Mouse (Mus musculus): ENCODE measurements around the gene H2-Ob. TPM values are rescaled to one million over a fixed set of nuclear protein-coding genes. Genes with fewer than 3 reads are reported as not detected.
A peak's percentile ranks its signal among the peaks of the same experiment; 100 is the strongest.

Gene H2-Ob
- polyA plus RNA-seq, 1 experiment from 2014 or later = 0.24 TPM

DNA sequence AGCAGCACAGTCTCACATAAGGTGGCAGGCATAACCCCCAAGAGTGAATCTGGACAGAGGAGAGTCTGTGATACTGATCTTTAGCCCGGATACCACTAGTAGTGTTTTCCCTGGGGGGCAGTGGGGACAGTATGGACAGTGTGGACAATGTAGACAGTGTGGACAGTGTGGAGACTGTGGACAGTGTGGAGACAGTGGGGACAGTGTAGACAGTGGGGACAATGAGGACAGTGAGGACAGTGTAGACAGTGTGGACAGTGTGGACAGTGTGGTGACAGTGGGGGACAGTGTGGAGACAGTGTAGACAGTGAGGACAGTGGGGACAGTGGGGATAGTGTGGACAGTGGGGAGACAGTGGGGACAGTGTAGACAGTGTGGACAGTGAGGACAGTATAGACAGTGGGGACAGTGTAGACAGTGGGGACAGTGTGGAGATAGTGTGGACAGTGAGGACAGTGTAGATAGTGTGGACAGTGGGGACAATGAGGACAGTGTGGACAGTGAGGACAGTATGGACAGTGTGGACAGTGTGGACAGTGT, 41.9 kb downstream of the H2-Ob start:
- H3K27me3 ChIP-seq (ENCODE audit: insufficient read depth, poor library complexity, severe bottlenecking) = no peaks in the 10 kb centered on the region
- no peak overlapping the region for H3K27ac ChIP-seq
- H3K9me3 ChIP-seq = no peaks in the 10 kb centered on the region
- 85% methylated on average over 1 of the region's 1 CpGs for WGBS
- H3K36me3 ChIP-seq = no peaks in the 10 kb centered on the region
- no peak for DNase-seq (ENCODE audit: low spot score)
- no peak overlapping the region for H3K4me3 ChIP-seq
- H3K4me1 ChIP-seq (replicated peaks) = no peaks in the 10 kb centered on the region

DNA sequence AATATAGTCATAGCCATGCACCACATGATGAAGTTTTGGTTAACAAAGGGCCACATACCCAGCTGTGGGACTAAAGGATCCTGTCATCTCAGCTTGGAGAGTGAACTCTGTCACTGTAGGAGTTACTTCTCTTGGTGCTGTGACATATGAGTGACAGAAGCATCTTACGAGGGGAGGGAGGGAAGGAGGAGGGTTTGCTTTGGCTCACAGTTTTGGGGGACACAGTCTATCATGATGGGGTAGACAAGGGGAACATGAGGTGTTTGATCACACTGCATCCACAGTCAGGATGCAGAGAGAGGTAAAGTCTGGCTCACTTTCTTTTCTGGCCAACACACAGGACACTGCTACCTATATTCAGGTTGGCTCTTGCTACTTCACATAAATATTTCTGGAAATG, 43.1 kb downstream of the H2-Ob start:
- Histone ChIP-seq H3K27me3 (ENCODE audit: insufficient read depth, poor library complexity, severe bottlenecking) (no peaks in the 10 kb centered on the region), H3K36me3 (no peaks in the 10 kb centered on the region), H3K27ac (no peak overlapping the region), H3K9me3 (no peaks in the 10 kb centered on the region), H3K4me3 (no peak overlapping the region), H3K4me1 (replicated peaks) (no peaks in the 10 kb centered on the region)
- WGBS = 70% methylated on average over 1 of the region's 1 CpGs
- DNase-seq (ENCODE audit: low spot score) = no peak

- 75% methylated on average over 4 of the region's 4 CpGs for WGBS
- Histone ChIP-seq H3K36me3 (no peaks in the 10 kb centered on the region), H3K27me3 (ENCODE audit: insufficient read depth, poor library complexity, severe bottlenecking) (no peaks in the 10 kb centered on the region), H3K9me3 (no peaks in the 10 kb centered on the region), H3K27ac (no peak overlapping the region), H3K4me3 (no peak overlapping the region), H3K4me1 (replicated peaks) (no peaks in the 10 kb centered on the region)
- no peak for DNase-seq (ENCODE audit: low spot score)
Observed at GRCm38 (mm10) chr17:34285371-34285770, 46.7 kb downstream of the H2-Ob start.

GRCm38 (mm10) chr17:34285848-34286247, 47.1 kb downstream of the H2-Ob start:
- Histone ChIP-seq H3K36me3 (no peaks in the 10 kb centered on the region), H3K9me3 (no peaks in the 10 kb centered on the region), H3K4me1 (replicated peaks) (no peaks in the 10 kb centered on the region), H3K27ac (no peak overlapping the region), H3K4me3 (no peak overlapping the region), H3K27me3 (ENCODE audit: insufficient read depth, poor library complexity, severe bottlenecking) (no peaks in the 10 kb centered on the region)
- no peak for DNase-seq (ENCODE audit: low spot score)
- 45% methylated on average over 4 of the region's 4 CpGs for WGBS

- WGBS = 82% methylated on average over 5 of the region's 5 CpGs
- Histone ChIP-seq H3K9me3 (no peaks in the 10 kb centered on the region), H3K4me3 (no peak overlapping the region), H3K4me1 (replicated peaks) (no peaks in the 10 kb centered on the region), H3K27me3 (ENCODE audit: insufficient read depth, poor library complexity, severe bottlenecking) (no peaks in the 10 kb centered on the region), H3K36me3 (no peaks in the 10 kb centered on the region), H3K27ac (no peak overlapping the region)
- DNase-seq (ENCODE audit: low spot score) = no peak
Observed at GRCm38 (mm10) chr17:34286501-34286900, 47.8 kb downstream of the H2-Ob start.

DNA sequence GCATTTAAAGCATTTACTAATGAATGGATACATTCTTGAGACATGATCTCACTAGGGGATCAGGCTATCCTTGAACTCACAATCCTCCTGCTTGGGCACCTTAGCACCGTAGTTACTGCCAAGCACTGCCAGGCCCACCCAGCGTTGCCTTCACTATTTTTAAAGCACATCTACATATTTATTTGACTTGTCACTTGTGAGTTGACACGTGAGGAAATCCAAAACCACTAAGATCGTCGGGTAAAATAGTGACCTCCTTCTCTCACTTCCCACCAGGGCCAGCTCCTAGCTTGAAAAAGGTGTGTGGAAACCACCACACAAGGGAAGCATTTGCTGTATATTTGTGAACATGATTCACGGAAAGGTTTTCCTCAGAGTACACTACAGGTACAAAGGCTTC, 48.3 kb downstream of the H2-Ob start:
- DNase-seq (ENCODE audit: low spot score) = no peak
- Histone ChIP-seq H3K9me3 (no peaks in the 10 kb centered on the region), H3K4me3 (no peak overlapping the region), H3K27ac (no peak overlapping the region), H3K36me3 (no peaks in the 10 kb centered on the region), H3K27me3 (ENCODE audit: insufficient read depth, poor library complexity, severe bottlenecking) (no peaks in the 10 kb centered on the region), H3K4me1 (replicated peaks) (no peaks in the 10 kb centered on the region)
- 69% methylated on average over 6 of the region's 6 CpGs for WGBS

GRCm38 (mm10) chr17:34287648-34288047, 48.9 kb downstream of the H2-Ob start, which contains the start of gene H2-Aa:
Gene H2-Aa, minus strand, starts transcription at chr17:34287823.
- H3K4me1 ChIP-seq (replicated peaks) = no peaks in the 10 kb centered on the region
- no peak within 1 kb of the TSS for H3K27ac ChIP-seq
- 16% methylated on average over 8 of the region's 8 CpGs for WGBS
- peak; percentile 44 for DNase-seq (ENCODE audit: low spot score)
- H3K36me3 ChIP-seq = no peaks in the 10 kb centered on the region
- H3K9me3 ChIP-seq = no peaks in the 10 kb centered on the region
- H3K4me3 ChIP-seq = no peak within 1 kb of the TSS
- no peaks in the 10 kb centered on the region; the same call in 1 of the 2 replicates for H3K27me3 ChIP-seq (ENCODE audit: insufficient read depth, poor library complexity, severe bottlenecking)

- WGBS = 77% methylated on average over 3 of the region's 3 CpGs
- H3K4me1 ChIP-seq (replicated peaks) = no peaks in the 10 kb centered on the region
- no peaks in the 10 kb centered on the region for H3K36me3 ChIP-seq
- H3K9me3 ChIP-seq = no peaks in the 10 kb centered on the region
- H3K27ac ChIP-seq = no peak overlapping the region
- no peaks in the 10 kb centered on the region; the same call in 1 of the 2 replicates for H3K27me3 ChIP-seq (ENCODE audit: insufficient read depth, poor library complexity, severe bottlenecking)
- no peak overlapping the region for H3K4me3 ChIP-seq
- no peak for DNase-seq (ENCODE audit: low spot score)
Observed at GRCm38 (mm10) chr17:34288131-34288530, 49.4 kb downstream of the H2-Ob start.

GRCm38 (mm10) chr17:34291609-34292008, 52.9 kb downstream of the H2-Ob start:
- whole genome bisulfite sequencing = 16% methylated on average over 8 of the region's 8 CpGs
- H3K4me1 ChIP-seq (replicated peaks) = peaks cover 3% of the 10 kb centered on the region; the same call in 1 of the 2 replicates
- H3K4me3 ChIP-seq = no peak overlapping the region
- no peaks in the 10 kb centered on the region for H3K9me3 ChIP-seq
- no peak overlapping the region for H3K27ac ChIP-seq
- peak; percentile 88 for DNase-seq (ENCODE audit: low spot score)
- no peaks in the 10 kb centered on the region for H3K36me3 ChIP-seq
- peaks cover 4% of the 10 kb centered on the region for H3K27me3 ChIP-seq (ENCODE audit: insufficient read depth, poor library complexity, severe bottlenecking)

DNA sequence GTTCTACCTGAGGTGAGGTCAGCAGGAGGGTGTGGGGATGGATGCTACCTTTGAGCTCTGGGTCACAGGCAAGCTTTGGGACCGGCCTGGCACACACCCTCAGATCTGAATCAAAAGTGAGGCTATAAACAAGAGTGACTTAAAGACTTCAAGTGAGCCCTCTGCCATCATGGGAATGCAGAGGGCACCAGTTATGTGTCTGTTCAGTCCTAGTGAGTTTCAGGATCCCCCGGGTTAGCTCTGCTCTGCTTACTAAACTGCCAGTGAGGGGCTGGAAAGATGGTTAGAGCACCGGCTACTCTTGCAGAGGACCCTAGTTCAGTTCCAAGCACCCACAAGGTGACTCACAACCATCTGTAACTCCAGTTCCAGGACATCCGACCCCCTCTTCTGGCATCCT, 53.9 kb downstream of the H2-Ob start:
- WGBS = 84% methylated on average over 4 of the region's 4 CpGs
- H3K4me1 ChIP-seq (replicated peaks) = peaks cover 3% of the 10 kb centered on the region; the same call in 1 of the 2 replicates
- no peaks in the 10 kb centered on the region for H3K36me3 ChIP-seq
- no peaks in the 10 kb centered on the region for H3K9me3 ChIP-seq
- no peak for DNase-seq (ENCODE audit: low spot score)
- no peak overlapping the region for H3K27ac ChIP-seq
- peaks cover 10% of the 10 kb centered on the region for H3K27me3 ChIP-seq (ENCODE audit: insufficient read depth, poor library complexity, severe bottlenecking)
- H3K4me3 ChIP-seq = no peak overlapping the region

DNA sequence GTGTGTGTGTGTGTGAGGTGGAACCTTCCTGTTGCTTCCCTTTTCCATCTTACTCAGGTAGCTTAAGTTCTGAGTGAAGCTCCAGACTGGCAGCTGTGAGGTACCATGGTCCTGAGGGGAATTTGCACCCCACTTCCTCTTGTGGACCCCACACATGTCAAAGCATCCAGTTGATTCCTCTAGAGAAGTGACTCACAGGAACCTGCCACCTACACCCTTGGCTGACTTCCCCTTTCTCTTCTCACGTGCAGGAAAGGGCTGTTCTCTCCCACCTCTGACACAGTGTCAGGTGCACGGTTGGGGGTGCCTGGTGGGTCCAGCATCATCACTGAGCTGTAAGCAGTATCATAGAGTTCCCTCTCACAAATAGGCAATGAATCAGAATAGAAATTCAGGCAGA, 54.8 kb downstream of the H2-Ob start:
- Histone ChIP-seq H3K27me3 (ENCODE audit: insufficient read depth, poor library complexity, severe bottlenecking) (peaks cover 10% of the 10 kb centered on the region), H3K9me3 (no peaks in the 10 kb centered on the region), H3K4me1 (replicated peaks) (peaks cover 3% of the 10 kb centered on the region; the same call in 1 of the 2 replicates), H3K4me3 (no peak overlapping the region), H3K27ac (no peak overlapping the region), H3K36me3 (no peaks in the 10 kb centered on the region)
- no peak for DNase-seq (ENCODE audit: low spot score)
- 58% methylated on average over 2 of the region's 2 CpGs for WGBS

DNA sequence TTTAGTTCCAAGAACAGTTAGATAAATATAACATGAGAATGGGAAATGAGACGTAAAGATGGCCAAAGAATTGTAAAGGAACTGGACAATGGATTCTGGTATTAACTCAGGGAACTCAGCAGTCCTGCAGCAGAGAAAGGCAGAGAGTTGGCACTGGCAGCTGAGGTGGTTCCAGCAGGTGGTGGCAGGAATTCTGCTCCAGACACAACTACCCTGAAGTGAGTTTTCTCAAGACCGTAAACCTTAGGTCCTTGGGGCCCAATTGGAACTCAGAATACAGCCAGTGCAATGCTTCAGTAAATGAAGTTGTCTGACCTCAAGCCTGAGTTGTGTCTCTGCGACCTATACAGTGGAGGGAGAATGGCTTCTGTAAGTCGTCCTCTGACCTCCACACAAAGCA, 55.5 kb downstream of the H2-Ob start:
- no peak overlapping the region for H3K27ac ChIP-seq
- H3K4me1 ChIP-seq (replicated peaks) = peaks cover 3% of the 10 kb centered on the region; the same call in 1 of the 2 replicates
- H3K9me3 ChIP-seq = no peaks in the 10 kb centered on the region
- no peaks in the 10 kb centered on the region for H3K36me3 ChIP-seq
- 77% methylated on average over 4 of the region's 4 CpGs for WGBS
- no peak overlapping the region for H3K4me3 ChIP-seq
- H3K27me3 ChIP-seq (ENCODE audit: insufficient read depth, poor library complexity, severe bottlenecking) = peaks cover 10% of the 10 kb centered on the region
- DNase-seq (ENCODE audit: low spot score) = no peak

DNA sequence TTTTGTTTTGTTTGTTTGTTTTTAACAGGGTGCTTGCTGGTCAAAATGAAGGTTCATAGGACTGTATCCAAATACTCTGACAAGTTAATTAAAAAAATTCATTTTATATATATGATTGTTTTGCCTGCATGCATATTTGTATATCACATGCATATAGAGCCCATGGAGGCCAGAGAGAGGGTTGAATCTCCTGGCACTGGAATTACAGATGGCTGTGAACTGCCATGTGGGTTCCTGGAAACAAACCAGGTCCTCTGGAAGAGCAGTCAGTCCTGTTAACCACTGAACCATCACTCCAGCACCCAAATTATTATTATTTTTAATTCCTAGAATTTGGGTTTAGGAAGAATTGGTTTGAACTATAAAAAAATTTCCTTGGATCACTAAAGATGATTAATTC, 56.6 kb downstream of the H2-Ob start:
- H3K4me1 ChIP-seq (replicated peaks) = peaks cover 3% of the 10 kb centered on the region; the same call in 1 of the 2 replicates
- H3K9me3 ChIP-seq = no peaks in the 10 kb centered on the region
- no peak overlapping the region for H3K4me3 ChIP-seq
- no peaks in the 10 kb centered on the region for H3K36me3 ChIP-seq
- H3K27me3 ChIP-seq (ENCODE audit: insufficient read depth, poor library complexity, severe bottlenecking) = peaks cover 10% of the 10 kb centered on the region
- DNase-seq (ENCODE audit: low spot score) = no peak
- H3K27ac ChIP-seq = no peak overlapping the region

Data from hindbrain, embryonic 10.5 days (tissue).